Mouse (Mus musculus) limb, embryonic 11.5 days (tissue): ENCODE results near the gene Mical3. TPM values are rescaled to one million over a fixed set of nuclear protein-coding genes. Genes with fewer than 3 reads are reported as not detected.

Source experiments
- ATAC-seq: fragments of 200-750 bp; cut with Nextera tagmentation; 2 replicates; pipeline ENCODE4 v1.8.0; 2017; ENCODE audit warnings: low read depth; ENCODE audit not compliant: insufficient number of reproducible peaks, low FRiP score, low TSS enrichment
- DNase-seq: peaks from one replicate; pipeline ENCODE4 v3.0.0-alpha.2; 2015; ENCODE audit warnings: low spot score
- H3K27ac ChIP-seq: fragments of 300-500 bp; sonication (generic); replicated peaks from 2 replicates; pipeline ENCODE4 v1.5.1; 2014; ENCODE audit warnings: low read depth, mild to moderate bottlenecking, low read length
- H3K27me3 ChIP-seq: fragments of 300-500 bp; sonication (generic); 2 replicates; pipeline ENCODE4 v1.6.1; 2014; ENCODE audit warnings: mild to moderate bottlenecking, low read length, mixed read lengths; ENCODE audit not compliant: control insufficient read depth, insufficient read depth
- H3K36me3 ChIP-seq: fragments of 300-500 bp; sonication (generic); 2 replicates; pipeline ENCODE4 v1.6.1; 2014; ENCODE audit warnings: mild to moderate bottlenecking, low read length, moderate library complexity, mixed read lengths; ENCODE audit not compliant: control insufficient read depth, insufficient read depth
- H3K4me1 ChIP-seq: fragments of 300-500 bp; sonication (generic); 2 replicates; pipeline ENCODE4 v1.6.1; 2014; ENCODE audit warnings: low read length, mixed read lengths; ENCODE audit not compliant: control insufficient read depth, insufficient read depth
- H3K4me2 ChIP-seq: fragments of 300-500 bp; sonication (generic); 2 replicates; pipeline ENCODE4 v1.6.1; 2014; ENCODE audit warnings: low read depth, mild to moderate bottlenecking, moderate library complexity; ENCODE audit not compliant: severe bottlenecking
- H3K4me3 ChIP-seq: fragments of 300-500 bp; sonication (generic); 2 replicates; pipeline ENCODE4 v1.5.1; 2014; ENCODE audit warnings: low read depth, low read length
- H3K9ac ChIP-seq: fragments of 300-500 bp; sonication (generic); 2 replicates; pipeline ENCODE4 v1.6.1; 2014; ENCODE audit warnings: mild to moderate bottlenecking, low read length
- H3K9me3 ChIP-seq: fragments of 300-500 bp; sonication (generic); 2 replicates; pipeline ENCODE4 v1.6.1; 2016; ENCODE audit warnings: low read length; ENCODE audit not compliant: control insufficient read depth
- WGBS: fragments of 180-500 bp; shearing (Covaris S2); extraction: QIAGEN DNeasy Blood & Tissue Kit; methylation state at CpG from one replicate; pipeline ENCODE4 v1.1.7; 2014; 5-methylcytosine and 5-hydroxymethylcytosine counted together
- polyA plus RNA-seq: library from polyadenylated mRNA; unstranded; fragments of >200 nt; fragmentation: Nextera tagmentation; extraction: Ambion mirVana; gene quantifications from 2 replicates; pipeline ENCODE4 v1.2.1, GENCODE M21; 2014

Mical3 gene
- polyA plus RNA-seq, 1 experiment from 2014 or later, result 12.2 TPM

- 75% methylated on average over 5 of the region's 5 CpGs for WGBS
These were observed 114.7 kb downstream of the Mical3 start for GRCm38 (mm10) chr6:121016097-121016496.

DNA sequence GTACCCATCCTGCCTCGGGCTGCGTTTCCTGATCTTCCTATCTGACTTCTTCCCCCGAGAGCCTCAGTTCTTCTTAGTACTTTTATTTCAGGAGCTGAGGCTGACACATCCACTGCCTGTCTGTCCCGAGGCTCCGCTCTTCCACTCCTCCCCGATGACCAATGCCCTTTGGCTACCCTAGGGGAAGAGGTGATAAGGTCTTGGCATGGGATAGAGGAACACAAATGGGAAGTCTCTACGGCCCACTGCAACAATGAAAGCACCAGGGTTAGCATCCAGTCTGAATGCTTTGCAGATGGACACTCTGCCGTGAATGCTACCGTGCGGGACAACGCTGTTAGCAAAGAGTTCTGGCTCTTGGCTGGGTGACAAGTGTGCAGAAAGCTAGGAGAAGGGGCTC is 116.5 kb downstream of the Mical3 start:
- DNase-seq (no peak), ATAC-seq (no peak)
- no peak overlapping the region for H3K4me2 ChIP-seq
- no peaks in the 10 kb centered on the region for H3K27me3 ChIP-seq
- no peaks in the 10 kb centered on the region for H3K9me3 ChIP-seq
- H3K27ac ChIP-seq, result no peak overlapping the region
- WGBS, result 92% methylated on average over 11 of the region's 11 CpGs
- no peak overlapping the region for H3K4me3 ChIP-seq
- peaks cover 5% of the 10 kb centered on the region; the same call in 1 of the 2 replicates for H3K36me3 ChIP-seq
- H3K9ac ChIP-seq, result no peak overlapping the region
- H3K4me1 ChIP-seq, result no peaks in the 10 kb centered on the region

More at GRCm38 (mm10) chr6:121016097-121016496, 114.7 kb downstream of the Mical3 start:
- no peaks in the 10 kb centered on the region for H3K4me1 ChIP-seq
- H3K27me3 ChIP-seq, result no peaks in the 10 kb centered on the region
- no peak for DNase-seq
- no peak overlapping the region for H3K4me3 ChIP-seq
- H3K9me3 ChIP-seq, result no peaks in the 10 kb centered on the region
- H3K27ac ChIP-seq, result no peak overlapping the region
- no peak overlapping the region for H3K4me2 ChIP-seq
- no peak for ATAC-seq
- H3K36me3 ChIP-seq, result peaks cover 8% of the 10 kb centered on the region; the same call in 1 of the 2 replicates
- no peak overlapping the region for H3K9ac ChIP-seq

DNA sequence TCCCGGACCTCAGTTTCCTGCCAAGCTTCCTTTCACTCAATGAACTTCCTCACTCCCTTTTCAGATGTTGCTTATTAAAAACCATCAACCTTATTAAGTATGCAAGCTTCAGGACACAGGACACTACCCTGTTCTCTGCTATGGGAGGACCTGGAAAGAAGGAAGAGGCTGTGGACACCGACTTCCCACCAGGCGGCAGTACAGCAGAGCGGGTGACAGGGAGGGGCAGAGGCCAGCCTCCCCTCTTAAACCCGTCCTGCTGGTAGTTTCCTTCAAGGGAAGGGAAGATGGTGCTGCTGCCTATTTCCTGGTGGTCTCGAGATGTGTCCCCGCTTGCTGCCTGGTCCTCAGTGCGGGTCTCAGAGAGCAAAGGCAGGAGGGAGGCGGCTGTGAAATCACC is 117.0 kb downstream of the Mical3 start:
- peak; percentile 62 for DNase-seq
- no peak overlapping the region for H3K27ac ChIP-seq
- no peak overlapping the region for H3K9ac ChIP-seq
- no peaks in the 10 kb centered on the region for H3K4me1 ChIP-seq
- H3K27me3 ChIP-seq, result no peaks in the 10 kb centered on the region
- WGBS, result 54% methylated on average over 9 of the region's 9 CpGs
- H3K36me3 ChIP-seq, result peaks cover 5% of the 10 kb centered on the region; the same call in 1 of the 2 replicates
- no peak overlapping the region for H3K4me2 ChIP-seq
- H3K9me3 ChIP-seq, result no peaks in the 10 kb centered on the region
- no peak for ATAC-seq
- no peak overlapping the region for H3K4me3 ChIP-seq

GRCm38 (mm10) chr6:121011709-121012108 is 119.1 kb downstream of the Mical3 start:
- Histone ChIP-seq H3K27ac (no peak overlapping the region), H3K9ac (no peak overlapping the region), H3K4me3 (no peak overlapping the region), H3K4me2 (no peak overlapping the region), H3K9me3 (no peaks in the 10 kb centered on the region), H3K27me3 (no peaks in the 10 kb centered on the region), H3K36me3 (no peaks in the 10 kb centered on the region; the same call in 1 of the 2 replicates), H3K4me1 (no peaks in the 10 kb centered on the region)
- 96% methylated on average over 11 of the region's 11 CpGs for WGBS
- no peak for ATAC-seq
- DNase-seq, result no peak

GRCm38 (mm10) chr6:121009651-121010050 is 121.1 kb downstream of the Mical3 start:
- DNase-seq (no peak), ATAC-seq (no peak)
- H3K4me2 ChIP-seq, result no peak overlapping the region
- 93% methylated on average over 8 of the region's 8 CpGs for WGBS
- H3K27me3 ChIP-seq, result no peaks in the 10 kb centered on the region
- H3K36me3 ChIP-seq, result no peaks in the 10 kb centered on the region; the same call in 1 of the 2 replicates
- no peak overlapping the region for H3K27ac ChIP-seq
- H3K9ac ChIP-seq, result no peak overlapping the region
- H3K4me3 ChIP-seq, result no peak overlapping the region
- H3K9me3 ChIP-seq, result no peaks in the 10 kb centered on the region
- H3K4me1 ChIP-seq, result no peaks in the 10 kb centered on the region

- H3K9ac ChIP-seq, result no peak overlapping the region
- no peak overlapping the region for H3K27ac ChIP-seq
- H3K4me1 ChIP-seq, result no peaks in the 10 kb centered on the region
- ATAC-seq (no peak), DNase-seq (no peak)
- 65% methylated on average over 4 of the region's 4 CpGs for WGBS
- H3K27me3 ChIP-seq, result no peaks in the 10 kb centered on the region
- no peaks in the 10 kb centered on the region; the same call in 1 of the 2 replicates for H3K36me3 ChIP-seq
- no peak overlapping the region for H3K4me2 ChIP-seq
- H3K9me3 ChIP-seq, result no peaks in the 10 kb centered on the region
- H3K4me3 ChIP-seq, result no peak overlapping the region
These were observed 125.8 kb downstream of the Mical3 start for GRCm38 (mm10) chr6:121004959-121005358.

DNA sequence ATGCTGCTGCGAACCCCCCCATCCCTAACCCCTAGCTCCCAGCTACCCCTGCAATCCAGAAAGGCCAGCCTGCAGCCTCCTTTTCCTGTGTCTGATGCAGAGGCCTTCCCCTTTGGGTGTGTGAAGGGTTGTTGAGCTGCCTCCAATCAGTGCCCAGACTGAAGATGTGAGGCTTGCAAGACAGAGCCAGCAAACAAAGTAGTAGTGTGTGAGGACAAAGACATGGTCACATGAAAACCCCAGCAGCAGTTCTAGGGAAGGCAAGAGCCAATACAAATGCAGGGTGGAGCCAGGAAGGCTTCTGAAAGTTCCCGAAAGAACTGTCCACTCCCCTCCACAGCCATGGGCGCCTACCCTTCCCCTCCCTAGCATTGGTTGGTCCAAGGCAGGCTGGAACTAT is 127.8 kb downstream of the Mical3 start:
- no peaks in the 10 kb centered on the region for H3K27me3 ChIP-seq
- H3K36me3 ChIP-seq, result no peaks in the 10 kb centered on the region; the same call in 1 of the 2 replicates
- H3K9me3 ChIP-seq, result no peaks in the 10 kb centered on the region
- H3K9ac ChIP-seq, result no peak overlapping the region
- WGBS, result 87% methylated on average over 3 of the region's 3 CpGs
- H3K27ac ChIP-seq, result no peak overlapping the region
- H3K4me1 ChIP-seq, result no peaks in the 10 kb centered on the region
- ATAC-seq (no peak), DNase-seq (no peak)
- no peak overlapping the region for H3K4me3 ChIP-seq
- H3K4me2 ChIP-seq, result no peak overlapping the region

- H3K36me3 ChIP-seq, result no peaks in the 10 kb centered on the region; the same call in 1 of the 2 replicates
- no peaks in the 10 kb centered on the region for H3K27me3 ChIP-seq
- no peak overlapping the region for H3K4me3 ChIP-seq
- 84% methylated on average over 8 of the region's 8 CpGs for WGBS
- no peak overlapping the region for H3K27ac ChIP-seq
- no peak overlapping the region for H3K4me2 ChIP-seq
- DNase-seq, result no peak
- H3K9me3 ChIP-seq, result no peaks in the 10 kb centered on the region
- ATAC-seq, result no peak
- no peak overlapping the region for H3K9ac ChIP-seq
- H3K4me1 ChIP-seq, result no peaks in the 10 kb centered on the region
These were observed 130.8 kb downstream of the Mical3 start for GRCm38 (mm10) chr6:120999860-121000526.

DNA sequence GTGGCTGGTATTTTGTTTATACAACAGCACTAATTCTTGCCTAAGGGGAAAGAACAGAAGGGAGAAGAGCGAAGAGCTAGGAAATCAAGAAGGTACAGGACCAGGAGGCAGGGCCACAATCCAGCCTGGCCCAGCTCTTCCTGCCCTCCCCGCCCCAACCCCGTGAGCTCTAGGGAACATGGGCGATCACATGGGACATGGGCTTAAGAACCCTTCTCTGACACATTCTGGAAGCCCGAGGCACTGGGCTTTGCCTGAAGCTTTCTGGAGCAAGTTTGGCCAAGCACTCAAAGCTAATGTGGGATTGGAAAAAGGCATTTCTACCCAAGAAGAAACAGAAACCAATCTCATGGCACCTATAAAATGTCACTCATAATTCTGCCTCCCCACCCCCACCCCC is 131.7 kb downstream of the Mical3 start:
- DNase-seq, result no peak
- Histone ChIP-seq H3K27me3 (no peaks in the 10 kb centered on the region), H3K4me3 (no peak overlapping the region), H3K27ac (no peak overlapping the region), H3K9ac (no peak overlapping the region), H3K36me3 (no peaks in the 10 kb centered on the region; the same call in 1 of the 2 replicates), H3K4me2 (no peak overlapping the region), H3K9me3 (no peaks in the 10 kb centered on the region), H3K4me1 (no peaks in the 10 kb centered on the region)
- no peak for ATAC-seq
- 66% methylated on average over 5 of the region's 5 CpGs for WGBS
